Mouse (Mus musculus) spleen, adult 10 weeks (tissue): ENCODE results near the gene Lzts3. TPM values are rescaled to one million over a fixed set of nuclear protein-coding genes. Genes with fewer than 3 reads are reported as not detected.

Experiments
- polyA plus RNA-seq: library from polyadenylated mRNA; stranded (reverse); fragments of 350-450 nt; fragmentation: Illumina TruSeq; extraction: RNeasy Lipid Tissue Mini Kit (QIAGEN cat#74804); gene quantifications from one replicate; pipeline ENCODE4 v1.2.3, GENCODE M21; 2015; ENCODE audit warnings: low replicate concordance; ENCODE audit not compliant: insufficient read depth

Gene Lzts3
- polyA plus RNA-seq, result 1.2 TPM

DNA sequence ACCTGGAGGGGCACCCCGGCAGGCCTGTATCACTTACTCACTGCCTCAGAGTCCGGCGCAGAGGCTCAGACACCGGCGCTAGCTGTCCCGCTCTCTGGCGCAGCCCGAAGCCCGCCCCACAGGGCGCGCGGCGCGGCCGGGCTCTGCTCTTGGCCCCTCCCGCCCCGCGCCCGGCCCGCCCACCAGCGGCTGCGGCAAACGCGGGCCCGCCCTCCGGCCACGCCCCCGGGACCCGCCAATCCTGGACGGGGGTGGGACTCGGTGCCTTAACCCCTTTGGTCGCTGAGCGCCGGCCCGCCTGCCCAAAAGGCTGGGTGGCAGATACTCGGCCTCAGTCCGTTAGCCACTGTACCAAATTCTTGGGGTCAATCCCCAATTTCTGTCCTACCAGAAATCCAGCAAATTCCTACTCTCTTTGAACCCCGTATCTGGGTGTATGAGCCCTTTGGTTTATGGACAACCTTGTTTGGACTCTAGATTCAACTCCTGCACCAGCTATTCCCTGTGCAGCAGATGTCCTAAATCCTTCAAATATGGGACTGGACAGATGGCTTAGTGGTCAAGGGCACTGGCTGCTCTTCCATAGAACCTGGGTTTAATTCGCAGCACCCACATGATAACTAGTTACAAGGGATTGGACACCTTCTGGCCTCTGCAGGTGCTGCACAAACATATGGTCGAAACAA is at the start of gene Lzts3:
Lzts3 (minus strand) TSS at position 120 of the 686 bp plus-strand sequence.

GRCm38 (mm10) chr2:130667559-130667958 is 25.0 kb upstream of the Lzts3 start, which contains the start of gene Itpa:
Gene Itpa, plus strand, starts transcription at chr2:130667610.

GRCm38 (mm10) chr2:130664102-130664701 is 21.6 kb upstream of the Lzts3 start, which contains the start of gene Ddrgk1:
Gene Ddrgk1, minus strand, starts transcription at chr2:130664659.

GRCm38 (mm10) chr2:130629839-130630203 is 12.8 kb downstream of the Lzts3 start, which contains the start of the genes Fastkd5 and Ubox5:
Gene Fastkd5, minus strand, starts transcription at chr2:130630027.
Gene Ubox5, minus strand, starts transcription at chr2:130630038.

Other genes with a start within 250 kb of the Lzts3 start
- 22.9 TPM for gene Cpxm1, start 245.2 kb downstream of the Lzts3 start, polyA plus RNA-seq
- gene Gm28372, start 237.6 kb downstream of the Lzts3 start, polyA plus RNA-seq, result not detected
- not detected for gene 1700020A23Rik, start 237.5 kb downstream of the Lzts3 start, polyA plus RNA-seq
- gene Tmem239, start 236.3 kb downstream of the Lzts3 start, polyA plus RNA-seq, result not detected
- 139 TPM for gene Vps16, start 218.5 kb downstream of the Lzts3 start, polyA plus RNA-seq
- gene Pced1a, start 218.1 kb downstream of the Lzts3 start, polyA plus RNA-seq, result 14.9 TPM
- 83.7 TPM for gene Ptpra, start 192.5 kb downstream of the Lzts3 start, polyA plus RNA-seq
- 21.7 TPM for gene Mrps26, start 79.1 kb downstream of the Lzts3 start, polyA plus RNA-seq
- gene Oxt, start 66.6 kb downstream of the Lzts3 start, polyA plus RNA-seq, result not detected
- not detected for gene Avp, start 60.2 kb downstream of the Lzts3 start, polyA plus RNA-seq
- gene Fastkd5, start 12.8 kb downstream of the Lzts3 start, polyA plus RNA-seq, result 12.5 TPM
- 4.7 TPM for gene Ubox5, start 12.8 kb downstream of the Lzts3 start, polyA plus RNA-seq
- 52.3 TPM for gene Ddrgk1, start 21.9 kb upstream of the Lzts3 start, polyA plus RNA-seq
- 31.9 TPM for gene Itpa, start 24.8 kb upstream of the Lzts3 start, polyA plus RNA-seq
- gene Slc4a11, start 54.7 kb upstream of the Lzts3 start, polyA plus RNA-seq, result 2.5 TPM